Mouse (Mus musculus) urinary bladder, postnatal 25 days (tissue): ENCODE measurements around the gene H3f3a.

ENCODE experiments used
- DNase-seq: peaks from one replicate; pipeline ENCODE4 v3.0.0; 2022; ENCODE audit warnings: low spot score

The H3f3a gene

GRCm38 (mm10) chr1:180822276-180822675 lies 8.5 kb upstream of the H3f3a start:
- no peak for DNase-seq

- DNase-seq, result no peak
These were observed 7.4 kb upstream of the H3f3a start for GRCm38 (mm10) chr1:180821101-180821500.

DNA sequence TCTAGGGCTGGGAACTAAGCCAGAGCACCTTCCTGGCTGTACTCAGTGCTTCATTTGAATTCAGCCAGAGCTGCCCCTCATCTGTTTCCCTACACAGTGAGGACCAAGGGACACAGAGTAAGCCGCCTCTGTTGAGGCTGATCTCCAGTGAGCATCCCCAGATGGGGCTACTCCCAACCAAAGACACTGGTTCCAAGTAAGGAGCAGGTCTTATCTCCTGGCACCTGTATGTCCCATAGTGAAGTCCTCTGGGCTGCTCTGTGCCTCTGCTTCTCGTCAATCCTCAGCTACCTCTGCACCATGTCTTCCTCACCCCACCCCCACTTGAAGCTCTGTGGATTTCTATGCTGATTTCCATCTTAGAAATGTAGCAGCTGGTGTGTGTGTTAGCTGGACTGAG lies 4.3 kb upstream of the H3f3a start:
- no peak for DNase-seq

DNA sequence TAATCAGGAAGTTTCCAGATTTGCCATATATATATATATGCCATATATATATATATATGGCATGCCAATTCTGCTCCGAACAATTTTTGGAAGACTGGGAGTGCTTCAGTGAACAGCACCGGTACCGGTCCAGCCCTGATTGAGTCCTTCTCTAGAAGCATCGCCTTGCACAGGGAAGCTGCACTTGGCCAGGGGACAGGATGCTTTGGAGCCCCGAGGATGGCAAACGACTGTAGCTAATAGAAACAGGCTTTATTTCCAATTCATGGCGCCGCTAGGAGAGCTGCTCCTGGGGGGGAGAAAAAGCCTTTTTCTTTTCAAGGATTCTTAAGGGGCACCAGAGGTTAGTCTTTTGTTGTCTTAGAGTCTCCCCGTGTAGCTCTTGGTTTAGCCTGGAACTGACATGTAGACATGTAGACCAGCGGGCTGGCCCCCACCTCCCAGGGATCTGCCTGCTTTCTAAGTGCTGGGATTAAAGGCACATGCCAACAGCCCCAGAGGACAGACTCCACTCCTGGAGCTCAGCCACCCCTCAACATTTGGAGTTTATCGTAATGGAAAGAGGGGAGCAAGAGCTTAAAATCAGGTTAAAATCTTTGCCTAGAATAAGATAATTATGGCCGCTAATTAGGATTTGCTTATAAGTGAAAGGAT lies 1.8 kb upstream of the H3f3a start:
- DNase-seq, result no peak

GRCm38 (mm10) chr1:180813409-180813884 lies 296 bp downstream of the H3f3a start:
- peak; percentile 91 for DNase-seq

DNA sequence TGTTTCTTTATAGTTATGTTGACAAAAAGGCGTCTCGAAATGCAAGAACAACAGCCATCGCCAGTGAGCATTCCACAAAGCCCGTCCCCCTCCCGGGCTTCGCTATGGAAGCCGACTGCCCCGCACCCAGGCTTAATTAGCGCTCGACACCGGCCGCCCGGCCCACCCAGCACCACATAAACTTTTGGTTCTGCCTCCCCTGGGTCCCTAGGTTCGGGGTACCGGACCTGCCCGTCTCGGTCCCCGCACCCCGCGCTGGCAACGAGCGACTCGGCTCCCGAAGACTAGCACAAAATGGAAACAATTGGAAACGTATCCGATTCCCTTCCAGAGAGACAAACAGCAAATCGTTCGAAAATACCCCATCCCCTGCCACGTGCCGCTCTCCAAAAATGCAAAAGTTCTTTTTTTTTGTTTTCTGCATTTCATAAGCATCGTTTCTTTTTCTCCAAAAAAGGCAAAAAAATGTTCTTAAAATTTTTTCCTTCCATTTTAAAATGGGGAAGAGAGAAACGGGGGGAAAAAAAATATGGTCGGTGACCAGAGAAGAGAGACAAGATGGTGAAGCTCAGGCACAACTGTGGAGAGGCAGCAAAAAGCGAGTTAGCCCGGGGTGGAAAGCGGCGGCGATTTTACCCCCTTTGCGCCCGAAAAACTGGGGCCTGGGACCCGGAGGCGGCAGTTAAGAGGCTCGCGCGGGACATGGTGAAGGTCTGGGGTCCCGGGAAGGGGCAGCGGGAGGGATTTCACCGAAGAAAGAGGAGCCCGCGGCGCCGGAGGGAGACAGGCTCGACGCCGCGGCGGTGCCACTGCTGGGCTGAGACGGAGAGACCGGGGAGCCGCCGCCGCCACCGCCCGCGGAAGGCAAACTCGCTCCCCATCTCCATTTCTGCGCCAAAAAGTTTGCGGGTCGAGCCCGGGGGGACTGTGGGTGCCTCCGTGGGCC lies 1.0 kb downstream of the H3f3a start:
- DNase-seq, result peak; percentile 52

GRCm38 (mm10) chr1:180811596-180812462 lies 1.9 kb downstream of the H3f3a start:
- no peak for DNase-seq

GRCm38 (mm10) chr1:180810976-180811375 lies 2.8 kb downstream of the H3f3a start:
- DNase-seq, result no peak

GRCm38 (mm10) chr1:180808831-180809230 lies 4.9 kb downstream of the H3f3a start:
- no peak for DNase-seq

DNA sequence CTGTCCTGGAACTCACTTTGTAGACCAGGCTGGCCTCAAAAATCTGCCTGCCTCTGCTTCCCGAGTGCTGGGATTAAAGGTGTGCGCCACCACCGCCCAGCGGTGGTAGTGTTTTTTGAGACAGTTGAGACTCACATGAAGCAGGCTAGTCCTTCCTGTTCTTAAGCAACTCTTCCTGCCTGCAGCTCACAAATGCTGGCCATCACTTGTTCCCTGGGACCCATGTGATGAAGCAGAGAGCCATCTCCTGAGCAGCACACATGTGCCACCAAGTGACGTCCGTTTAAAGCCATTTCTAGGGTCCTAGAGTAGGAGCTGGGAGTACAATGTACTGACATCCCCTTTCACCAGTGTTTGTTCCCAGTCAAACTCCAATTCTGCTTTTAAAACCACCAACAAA lies 9.9 kb downstream of the H3f3a start:
- DNase-seq, result no peak

GRCm38 (mm10) chr1:180801466-180801994 lies 12.2 kb downstream of the H3f3a start:
- no peak for DNase-seq

- DNase-seq, result no peak
These were observed 12.9 kb downstream of the H3f3a start for GRCm38 (mm10) chr1:180800814-180801213.

GRCm38 (mm10) chr1:180800022-180800421 lies 13.7 kb downstream of the H3f3a start:
- DNase-seq, result no peak

DNA sequence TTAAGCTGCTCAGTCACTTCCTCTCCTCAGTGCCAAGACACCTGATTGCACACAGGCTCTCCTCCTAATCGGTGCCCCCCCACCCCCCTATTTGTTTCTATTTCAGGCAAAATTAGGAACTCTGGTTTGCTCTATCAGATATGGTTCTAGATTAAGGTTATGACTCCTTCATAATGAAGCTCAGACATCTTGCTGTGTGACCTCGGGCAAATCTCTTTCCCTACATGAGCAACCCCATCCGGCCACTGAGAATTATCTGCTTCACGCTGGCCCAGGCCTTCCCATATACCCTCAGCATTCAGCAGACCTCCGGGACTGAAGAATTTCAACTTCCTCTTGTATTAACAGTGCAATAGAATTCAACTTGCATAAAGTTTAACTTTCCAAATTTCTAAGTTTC lies 14.5 kb downstream of the H3f3a start:
- DNase-seq, result no peak

- DNase-seq, result no peak
These were observed 15.1 kb downstream of the H3f3a start for GRCm38 (mm10) chr1:180798660-180799059.

- no peak for DNase-seq
These were observed 19.6 kb downstream of the H3f3a start for GRCm38 (mm10) chr1:180794170-180794569.

- no peak for DNase-seq
These were observed 20.2 kb downstream of the H3f3a start for GRCm38 (mm10) chr1:180793445-180794117.

DNA sequence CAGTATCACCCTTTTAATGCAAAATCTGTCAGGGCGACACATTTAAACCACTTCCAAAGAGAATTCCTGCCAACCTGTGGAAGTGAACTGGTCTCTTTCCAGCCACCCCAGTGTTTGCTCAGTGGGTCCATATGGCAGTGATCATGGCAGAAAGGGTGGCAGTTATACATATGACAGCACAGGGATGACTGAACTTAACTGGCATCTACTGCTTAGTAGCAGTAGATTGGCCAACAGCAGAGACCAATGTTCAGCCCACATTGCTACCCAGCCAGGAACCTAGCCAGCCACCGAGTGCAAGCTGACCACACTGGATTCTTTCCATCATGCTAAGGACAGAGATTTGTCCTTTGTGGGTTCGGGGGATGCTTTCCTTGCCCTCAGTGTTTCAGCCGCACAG lies 20.9 kb downstream of the H3f3a start:
- DNase-seq, result no peak

DNA sequence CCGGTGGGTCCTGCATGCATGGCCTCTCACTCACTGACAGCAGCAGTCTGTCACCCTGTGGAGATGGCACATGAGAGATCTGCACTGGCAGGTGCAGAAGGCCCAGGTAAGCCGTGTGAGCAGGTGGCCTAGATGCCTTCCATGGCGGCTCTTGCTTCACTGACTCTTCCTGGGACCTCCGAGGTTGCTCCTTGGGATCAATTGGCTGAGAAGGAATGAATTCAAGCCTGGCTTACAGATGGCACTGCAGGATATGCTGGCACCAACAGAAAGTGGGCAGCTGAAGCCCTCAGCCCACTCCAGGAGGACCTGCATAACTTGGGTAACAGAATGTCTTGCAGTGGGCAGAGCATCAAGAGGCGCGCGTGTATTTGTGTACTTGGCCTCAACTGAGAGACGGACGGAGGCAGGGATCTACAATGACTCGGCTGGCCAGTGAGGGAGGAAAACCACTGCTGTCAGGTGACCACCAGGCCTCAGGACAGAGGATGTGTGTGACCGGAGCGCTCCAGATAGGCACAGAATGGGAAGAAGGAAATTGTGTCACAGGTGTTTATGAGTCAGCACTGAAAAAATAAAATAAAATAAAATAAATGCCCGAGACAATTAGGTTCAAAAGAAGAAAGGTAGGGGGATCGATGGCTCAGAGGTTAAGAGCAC lies 21.8 kb downstream of the H3f3a start:
- no peak for DNase-seq

DNA sequence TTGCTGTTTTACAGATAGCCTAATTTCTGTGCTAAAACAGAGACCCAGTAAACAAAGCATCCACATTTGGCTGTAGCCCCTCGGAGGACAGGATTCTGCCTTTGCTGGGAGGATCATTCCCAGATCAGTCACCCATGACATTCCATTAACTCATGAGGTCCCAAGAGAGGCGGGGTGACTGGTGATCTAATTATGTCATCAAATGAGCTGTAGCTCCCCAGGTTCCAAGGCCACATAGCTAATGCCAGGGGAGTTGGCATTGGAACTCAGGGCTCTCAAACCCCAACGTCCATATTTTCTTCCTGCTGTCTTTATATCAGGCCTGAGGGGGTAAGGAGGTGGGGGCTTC lies 30.2 kb downstream of the H3f3a start:
- no peak for DNase-seq
